Mouse (Mus musculus) limb, embryonic 14.5 days (tissue): ENCODE data around the gene Bsn. TPM values are rescaled to one million over a fixed set of nuclear protein-coding genes. Genes with fewer than 3 reads are reported as not detected.
"Not testable (repeated sequence)": the region's sequence is repeated elsewhere in the genome, so short reads cannot be mapped to it uniquely, and the experiment has no call there.

Experiments
- ATAC-seq: fragments of 200-750 bp; cut with Nextera tagmentation; 2 replicates; pipeline ENCODE4 v1.8.0; 2017; ENCODE audit warnings: low read depth, moderate number of reproducible peaks, moderate TSS enrichment; ENCODE audit not compliant: low FRiP score
- DNase-seq: peaks from one replicate; pipeline ENCODE4 v3.0.0-alpha.2; 2015; ENCODE audit warnings: low spot score
- H3K27ac ChIP-seq: fragments of 300-500 bp; sonication (generic); replicated peaks from 2 replicates; pipeline ENCODE4 v1.5.1; 2014; ENCODE audit warnings: low read depth, mild to moderate bottlenecking, low read length, moderate library complexity, mixed read lengths
- H3K27me3 ChIP-seq: fragments of 300-500 bp; sonication (generic); 2 replicates; pipeline ENCODE4 v1.6.1; 2014; ENCODE audit warnings: low read length, mixed read lengths; ENCODE audit not compliant: control insufficient read depth, insufficient read depth
- H3K36me3 ChIP-seq: fragments of 300-500 bp; sonication (generic); 2 replicates; pipeline ENCODE4 v1.6.1; 2014; ENCODE audit warnings: mild to moderate bottlenecking, low read length, moderate library complexity, mixed read lengths; ENCODE audit not compliant: control insufficient read depth, insufficient read depth
- H3K4me1 ChIP-seq: fragments of 300-500 bp; sonication (generic); 2 replicates; pipeline ENCODE4 v1.6.1; 2014; ENCODE audit warnings: antibody characterized with exemption, low read length, mixed read lengths; ENCODE audit not compliant: control insufficient read depth, insufficient read depth
- H3K4me2 ChIP-seq: fragments of 300-500 bp; sonication (generic); replicated peaks from 2 replicates; pipeline ENCODE4 v1.6.1; 2014; ENCODE audit warnings: low read depth, mild to moderate bottlenecking, low read length, moderate library complexity; ENCODE audit not compliant: severe bottlenecking
- H3K4me3 ChIP-seq: fragments of 300-500 bp; sonication (generic); replicated peaks from 2 replicates; pipeline ENCODE4 v1.5.1; 2014; ENCODE audit warnings: low read length
- H3K9ac ChIP-seq: fragments of 300-500 bp; sonication (generic); 2 replicates; pipeline ENCODE4 v1.6.1; 2014; ENCODE audit warnings: mild to moderate bottlenecking, low read depth, low read length, moderate library complexity; ENCODE audit not compliant: severe bottlenecking
- H3K9me3 ChIP-seq: fragments of 300-500 bp; sonication (generic); 2 replicates; pipeline ENCODE4 v1.6.1; 2016; ENCODE audit warnings: low read length; ENCODE audit not compliant: control insufficient read depth
- POLR2A ChIP-seq: fragments of 200-500 bp; IDR thresholded peaks from 2 replicates; pipeline ENCODE4 v1.8.0; 2012; ENCODE audit warnings: inconsistent platforms, mild to moderate bottlenecking, moderate library complexity, borderline replicate concordance; ENCODE audit not compliant: insufficient read depth, insufficient read length; ENCODE audit errors: extremely low read depth
- WGBS: fragments of 180-500 bp; shearing (Covaris S2); extraction: QIAGEN DNeasy Blood & Tissue Kit; methylation state at CpG from one replicate; pipeline ENCODE4 v1.1.7; 2014; 5-methylcytosine and 5-hydroxymethylcytosine counted together
- polyA plus RNA-seq, 2 experiments: library from polyadenylated mRNA; depleted of rRNA in 1 of 2; stranded (reverse) in 1 of 2; unstranded in 1 of 2; fragments of >200 nt; fragmentation: Nextera tagmentation in 1 of 2; extraction: Ambion mirVana in 1 of 2; gene quantifications; 2 replicates each; pipeline versions ENCODE4 v1.2.1 to v1.2.3; 2012 to 2014

Bsn gene
- polyA plus RNA-seq, 2 experiments: 0.73 to 1.1 TPM

DNA sequence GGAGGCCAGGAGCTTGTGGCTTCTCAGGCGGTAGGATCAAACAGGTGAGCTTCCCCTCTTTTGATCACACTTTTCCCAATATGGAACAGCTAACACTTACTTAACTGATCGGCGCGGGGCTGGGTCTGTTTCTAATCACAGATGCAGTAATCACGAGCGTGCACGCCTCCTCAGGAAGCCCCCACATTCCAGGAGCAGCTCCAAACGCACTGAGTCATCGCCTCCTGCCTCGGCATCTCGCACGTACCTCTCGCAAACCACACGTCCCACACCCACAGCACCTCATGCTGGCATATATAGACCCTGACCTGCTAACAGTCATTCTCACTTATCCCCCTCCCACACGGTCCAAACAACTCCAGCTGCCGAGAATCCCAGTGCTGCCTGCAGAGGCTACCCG is 52.7 kb downstream of the Bsn start:
- WGBS: 6% methylated on average over 17 of the region's 17 CpGs
- H3K9me3 ChIP-seq: no peaks in the 10 kb centered on the region
- ATAC-seq (peak; percentile 80), DNase-seq (peak; percentile 68)
- H3K36me3 ChIP-seq: no peaks in the 10 kb centered on the region
- peaks cover 14% of the 10 kb centered on the region for H3K4me1 ChIP-seq
- H3K9ac ChIP-seq: no peak overlapping the region; the same call in 1 of the 2 replicates
- peak overlapping the region; percentile 30; the same call in 1 of the 2 replicates for H3K4me2 ChIP-seq
- H3K27me3 ChIP-seq: no peaks in the 10 kb centered on the region
- H3K4me3 ChIP-seq: no peak overlapping the region; the same call in 1 of the 2 replicates
- TF ChIP-seq POLR2A: no peak
- H3K27ac ChIP-seq: no peak overlapping the region

GRCm38 (mm10) chr9:108136930-108137462 is 53.2 kb downstream of the Bsn start:
- Histone ChIP-seq H3K9ac (no peak overlapping the region; the same call in 1 of the 2 replicates), H3K4me3 (no peak overlapping the region; the same call in 1 of the 2 replicates), H3K36me3 (no peaks in the 10 kb centered on the region), H3K4me1 (peaks cover 14% of the 10 kb centered on the region), H3K4me2 (peak overlapping the region; percentile 30; the same call in 1 of the 2 replicates), H3K27me3 (no peaks in the 10 kb centered on the region), H3K9me3 (no peaks in the 10 kb centered on the region), H3K27ac (no peak overlapping the region)
- DNase-seq: peak; percentile 25
- WGBS: 51% methylated on average over 6 of the region's 6 CpGs
- ATAC-seq: peak; percentile 47; the same call in 1 of the 2 replicates
- no peak for TF ChIP-seq POLR2A

DNA sequence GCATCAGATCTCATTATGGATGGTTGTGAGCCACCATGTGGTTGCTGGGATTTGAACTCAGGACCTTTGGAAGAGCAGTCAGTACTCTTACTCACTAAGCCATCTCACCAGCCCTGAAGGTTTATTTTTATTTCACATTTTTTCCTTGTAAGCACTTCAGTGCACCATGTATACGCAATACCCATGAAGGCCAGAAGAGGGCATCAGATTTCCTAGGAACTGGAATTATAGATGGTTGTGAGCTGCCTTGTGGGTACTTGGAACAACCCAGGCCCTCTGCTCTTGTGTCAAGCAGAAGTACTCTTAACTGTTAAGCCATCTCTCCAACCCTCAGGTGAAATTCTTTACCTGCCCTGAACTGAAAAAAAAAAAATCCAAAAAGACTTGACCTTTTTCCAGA is 54.0 kb downstream of the Bsn start:
- TF ChIP-seq POLR2A: no peak
- H3K4me3 ChIP-seq: no peak overlapping the region
- no peaks in the 10 kb centered on the region for H3K36me3 ChIP-seq
- H3K4me1 ChIP-seq: peaks cover 14% of the 10 kb centered on the region
- WGBS: 55% methylated on average over 1 of the region's 1 CpGs
- no peak for DNase-seq
- no peaks in the 10 kb centered on the region for H3K9me3 ChIP-seq
- no peak overlapping the region for H3K4me2 ChIP-seq
- H3K27me3 ChIP-seq: no peaks in the 10 kb centered on the region
- H3K27ac ChIP-seq: no peak overlapping the region
- no peak overlapping the region for H3K9ac ChIP-seq
- no peak for ATAC-seq

DNA sequence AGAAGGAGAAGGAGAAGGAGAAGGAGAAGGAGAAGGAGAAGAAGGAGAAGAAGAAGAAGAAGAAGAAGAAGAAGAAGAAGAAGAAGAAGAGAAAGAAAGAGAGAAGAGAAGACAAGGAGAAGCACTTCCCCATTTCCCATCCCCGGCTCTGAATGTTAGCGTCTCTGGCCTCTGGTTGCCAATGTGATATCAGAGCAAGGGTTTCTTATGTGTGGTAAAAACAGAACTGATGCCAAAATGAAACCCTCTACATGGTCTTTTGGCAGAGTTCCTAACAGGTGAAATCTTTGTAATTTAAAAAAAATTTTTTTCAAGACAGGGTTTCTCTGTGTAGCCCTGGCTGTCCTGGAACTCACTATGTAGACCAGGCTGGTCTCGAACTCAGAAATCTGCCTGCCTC is 54.5 kb downstream of the Bsn start:
- not testable (repeated sequence) for H3K9ac ChIP-seq, H3K27ac ChIP-seq, H3K4me2 ChIP-seq, ATAC-seq, H3K36me3 ChIP-seq, H3K27me3 ChIP-seq, DNase-seq, H3K4me3 ChIP-seq, H3K9me3 ChIP-seq
- 97% methylated on average over 3 of the region's 3 CpGs for WGBS
- peaks cover 14% of the 10 kb centered on the region for H3K4me1 ChIP-seq

DNA sequence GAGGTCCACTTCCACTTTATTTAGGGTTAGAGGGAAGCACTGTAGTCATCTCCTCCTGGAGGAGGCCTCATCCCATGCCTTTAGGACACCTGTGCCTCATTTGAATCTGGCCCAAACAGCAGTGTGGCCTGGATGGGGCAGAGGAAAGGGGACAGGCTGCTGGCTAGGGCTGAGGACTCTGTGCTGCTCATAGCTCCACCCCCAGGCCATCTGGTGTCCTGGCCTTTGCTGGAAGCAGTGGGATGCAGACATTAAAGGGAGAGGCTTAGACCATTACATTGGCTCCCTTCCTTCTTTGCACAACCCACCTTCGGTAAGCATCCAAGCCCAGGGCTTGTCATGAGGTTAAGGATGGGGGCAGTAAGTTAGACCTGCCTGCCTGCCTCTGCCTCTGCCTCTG is 56.7 kb downstream of the Bsn start:
- Histone ChIP-seq H3K4me2 (no peak overlapping the region), H3K4me3 (no peak overlapping the region), H3K9me3 (no peaks in the 10 kb centered on the region), H3K9ac (no peak overlapping the region), H3K27me3 (no peaks in the 10 kb centered on the region), H3K36me3 (no peaks in the 10 kb centered on the region), H3K27ac (no peak overlapping the region), H3K4me1 (peaks cover 14% of the 10 kb centered on the region)
- TF ChIP-seq POLR2A: no peak
- ATAC-seq: no peak
- WGBS: 17% methylated on average over 1 of the region's 1 CpGs
- DNase-seq: no peak

GRCm38 (mm10) chr9:108132373-108132772 is 57.8 kb downstream of the Bsn start:
- Histone ChIP-seq H3K9ac (no peak overlapping the region), H3K4me3 (no peak overlapping the region), H3K36me3 (no peaks in the 10 kb centered on the region), H3K4me2 (no peak overlapping the region), H3K27ac (no peak overlapping the region), H3K4me1 (peaks cover 5% of the 10 kb centered on the region), H3K27me3 (no peaks in the 10 kb centered on the region), H3K9me3 (no peaks in the 10 kb centered on the region)
- ATAC-seq: no peak
- no peak for DNase-seq
- no peak for TF ChIP-seq POLR2A
- WGBS: 89% methylated on average over 3 of the region's 3 CpGs
